Mouse (Mus musculus) intestine, embryonic 14.5 days (tissue): ENCODE results near the gene Smim13. TPM values are rescaled to one million over a fixed set of nuclear protein-coding genes. Genes with fewer than 3 reads are reported as not detected.

Experiments
- ATAC-seq: fragments of 200-750 bp; cut with Nextera tagmentation; replicated peaks from 2 replicates; pipeline ENCODE4 v1.8.0; 2017; ENCODE audit warnings: low read depth, moderate number of reproducible peaks, moderate TSS enrichment, moderate library complexity; ENCODE audit not compliant: low FRiP score, low TSS enrichment
- DNase-seq: peaks from one replicate; pipeline ENCODE4 v3.0.0-alpha.2; 2018; ENCODE audit warnings: low spot score
- H3K27ac ChIP-seq: fragments of 300-500 bp; sonication (generic); 2 replicates; pipeline ENCODE4 v1.5.1; 2014; ENCODE audit warnings: low read depth, mild to moderate bottlenecking, control low read depth
- H3K27me3 ChIP-seq: fragments of 300-500 bp; sonication (generic); replicated peaks from 2 replicates; pipeline ENCODE4 v1.6.1; 2014; ENCODE audit warnings: low read length, control low read depth; ENCODE audit not compliant: control insufficient read depth, insufficient read depth
- H3K36me3 ChIP-seq: fragments of 300-500 bp; sonication (generic); 2 replicates; pipeline ENCODE4 v1.6.1; 2014; ENCODE audit warnings: low read length, control low read depth; ENCODE audit not compliant: control insufficient read depth, insufficient read depth
- H3K4me1 ChIP-seq: fragments of 300-500 bp; sonication (generic); replicated peaks from 2 replicates; pipeline ENCODE4 v1.6.1; 2014; ENCODE audit warnings: low read length, control low read depth, mixed read lengths; ENCODE audit not compliant: control insufficient read depth, insufficient read depth
- H3K4me2 ChIP-seq: fragments of 300-500 bp; sonication (generic); 2 replicates; pipeline ENCODE4 v1.6.1; 2014; ENCODE audit warnings: low read length
- H3K4me3 ChIP-seq: fragments of 300-500 bp; sonication (generic); 2 replicates; pipeline ENCODE4 v1.5.1; 2014; ENCODE audit warnings: low read depth, low read length, control low read depth, mixed read lengths
- H3K9ac ChIP-seq: fragments of 300-500 bp; sonication (generic); 2 replicates; pipeline ENCODE4 v1.6.1; 2014; ENCODE audit warnings: mild to moderate bottlenecking, low read length
- H3K9me3 ChIP-seq: fragments of 300-500 bp; sonication (generic); 2 replicates; pipeline ENCODE4 v1.6.1; 2016; ENCODE audit warnings: low read length, control low read depth; ENCODE audit not compliant: control insufficient read depth
- WGBS: fragments of 180-500 bp; shearing (Covaris S2); extraction: QIAGEN DNeasy Blood & Tissue Kit; methylation state at CpG from one replicate; pipeline ENCODE4 v1.1.7; 2014; 5-methylcytosine and 5-hydroxymethylcytosine counted together
- polyA plus RNA-seq: library from polyadenylated mRNA; unstranded; fragments of >200 nt; fragmentation: Nextera tagmentation; extraction: Ambion mirVana; gene quantifications from 2 replicates; pipeline ENCODE4 v1.2.1, GENCODE M21; 2014

The Smim13 gene
- polyA plus RNA-seq, 1 experiment from 2014 or later = 13.0 TPM

DNA sequence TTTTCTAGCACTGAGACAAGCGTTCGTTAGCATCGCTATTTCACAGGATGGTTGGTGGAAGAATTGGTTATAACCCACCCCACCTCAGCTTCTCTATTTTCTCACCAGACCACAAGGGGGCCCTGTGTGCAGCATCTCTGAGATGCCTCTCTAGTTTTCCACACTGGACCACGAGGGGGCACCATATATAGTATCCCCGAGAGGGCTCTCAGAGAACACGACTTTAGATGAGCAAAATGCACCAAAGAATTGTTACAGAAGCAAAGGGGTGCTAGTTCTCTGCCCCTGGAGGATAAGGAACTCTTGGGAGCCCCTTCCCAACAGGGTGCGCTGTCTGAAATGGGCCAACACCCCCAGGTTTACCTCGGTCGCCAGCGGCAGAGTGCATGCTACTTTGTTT, 53.1 kb downstream of the Smim13 start:
- H3K9ac ChIP-seq = no peak overlapping the region
- peak; percentile 80 for DNase-seq
- no peak overlapping the region for H3K27ac ChIP-seq
- no peaks in the 10 kb centered on the region for H3K36me3 ChIP-seq
- H3K4me3 ChIP-seq = no peak overlapping the region
- no peak for ATAC-seq
- 0 out of 2 replicates have a peak, but pooled peaks cover 3% of the 10 kb centered on the region for H3K4me1 ChIP-seq
- no peaks in the 10 kb centered on the region for H3K27me3 ChIP-seq
- H3K4me2 ChIP-seq = no peak overlapping the region
- WGBS = 65% methylated on average over 10 of the region's 10 CpGs
- no peaks in the 10 kb centered on the region for H3K9me3 ChIP-seq

DNA sequence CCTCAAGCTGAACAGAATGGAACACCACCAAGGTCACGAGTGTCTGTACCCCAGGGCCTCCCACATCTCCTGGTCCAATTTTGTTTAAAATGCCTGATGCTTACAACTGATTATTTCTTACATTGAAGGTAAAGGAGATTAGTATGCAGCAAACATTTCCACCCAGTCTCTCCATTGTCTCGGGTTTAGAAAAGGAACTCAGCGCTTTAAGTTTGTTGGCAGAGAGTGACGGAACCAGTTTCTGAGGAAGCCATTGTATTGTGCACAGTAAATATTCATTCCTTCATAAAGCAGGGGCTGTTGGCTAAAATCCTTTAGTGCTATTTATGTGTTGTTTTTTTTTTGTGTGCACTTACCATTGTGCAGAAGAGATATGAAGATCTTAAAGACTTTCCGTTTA, 71.1 kb downstream of the Smim13 start:
- ATAC-seq (no peak), DNase-seq (no peak)
- Histone ChIP-seq H3K9me3 (no peaks in the 10 kb centered on the region), H3K36me3 (peaks cover 20% of the 10 kb centered on the region), H3K27ac (no peak overlapping the region), H3K9ac (no peak overlapping the region), H3K4me3 (no peak overlapping the region), H3K4me2 (no peak overlapping the region), H3K27me3 (no peaks in the 10 kb centered on the region), H3K4me1 (0 out of 2 replicates have a peak, but pooled peaks cover 2% of the 10 kb centered on the region)
- WGBS = 87% methylated on average over 5 of the region's 5 CpGs

DNA sequence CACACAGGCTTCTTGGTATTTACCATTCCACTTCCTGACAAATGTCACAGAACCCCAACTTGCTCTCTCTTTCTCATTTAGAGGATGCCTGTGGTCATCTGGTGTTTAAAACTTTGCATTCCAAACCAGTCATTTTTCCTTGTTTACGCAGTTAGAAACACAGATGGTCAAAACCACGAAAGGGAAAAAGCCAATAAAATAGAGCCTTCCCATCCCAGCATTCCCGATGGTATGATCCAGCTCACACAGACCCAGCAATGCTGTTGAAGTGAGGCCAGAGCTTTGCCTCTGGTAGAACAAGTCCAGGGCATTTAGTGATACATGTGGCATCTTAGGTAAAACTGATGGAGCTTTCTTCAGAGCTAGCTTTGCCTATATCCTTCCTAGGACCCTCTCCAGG, 71.8 kb downstream of the Smim13 start:
- Histone ChIP-seq H3K4me3 (no peak overlapping the region), H3K4me1 (0 out of 2 replicates have a peak, but pooled peaks cover 2% of the 10 kb centered on the region), H3K4me2 (no peak overlapping the region), H3K9me3 (no peaks in the 10 kb centered on the region), H3K9ac (no peak overlapping the region), H3K36me3 (peaks cover 13% of the 10 kb centered on the region), H3K27ac (no peak overlapping the region), H3K27me3 (no peaks in the 10 kb centered on the region)
- no peak for DNase-seq
- WGBS = 61% methylated on average over 3 of the region's 3 CpGs
- no peak for ATAC-seq

DNA sequence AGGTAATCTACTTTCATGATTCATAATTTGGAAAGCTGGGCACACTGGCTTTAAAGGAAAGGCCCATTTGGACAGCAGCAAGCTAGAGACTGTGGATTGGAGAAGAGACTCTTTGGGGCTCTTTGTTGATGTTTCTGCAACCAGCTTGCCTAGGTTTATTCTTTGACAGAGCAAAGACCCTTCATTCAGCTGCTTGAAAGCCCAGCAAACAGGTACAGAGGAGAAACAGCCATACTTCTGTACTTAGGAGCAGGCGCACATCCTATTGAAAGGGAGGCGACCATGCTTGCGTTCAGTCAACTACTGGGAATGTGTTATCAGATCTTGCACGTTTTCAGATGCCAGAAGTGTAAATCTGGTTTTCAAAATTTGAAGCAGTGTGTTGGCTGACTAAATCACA, 75.0 kb downstream of the Smim13 start:
- no peaks in the 10 kb centered on the region for H3K9me3 ChIP-seq
- H3K27ac ChIP-seq = no peak overlapping the region
- H3K4me2 ChIP-seq = no peak overlapping the region
- H3K9ac ChIP-seq = no peak overlapping the region
- no peaks in the 10 kb centered on the region for H3K27me3 ChIP-seq
- ATAC-seq (no peak), DNase-seq (no peak)
- WGBS = 73% methylated on average over 4 of the region's 4 CpGs
- no peak overlapping the region for H3K4me3 ChIP-seq
- peaks cover 2% of the 10 kb centered on the region; the same call in 1 of the 2 replicates for H3K36me3 ChIP-seq
- H3K4me1 ChIP-seq = 0 out of 2 replicates have a peak, but pooled peaks cover 2% of the 10 kb centered on the region

DNA sequence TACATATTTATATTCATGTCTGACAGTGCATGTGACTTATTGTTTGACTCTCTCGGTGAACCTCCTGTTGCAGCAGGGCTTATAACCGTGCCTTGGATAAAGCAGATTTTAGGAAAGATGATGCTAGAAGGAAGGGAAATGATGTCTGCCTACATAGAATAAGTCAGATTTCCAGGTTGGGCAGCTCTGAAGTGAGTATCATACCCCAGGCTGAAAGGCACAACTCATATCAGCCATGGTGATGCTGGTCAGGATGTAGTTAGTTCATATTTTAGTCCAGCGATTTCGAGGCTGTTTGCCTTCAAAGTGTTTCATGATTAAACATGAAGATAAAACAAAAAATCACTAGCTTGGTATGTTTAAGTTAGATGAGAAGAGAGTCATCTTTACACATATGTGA, 75.7 kb downstream of the Smim13 start:
- Histone ChIP-seq H3K27me3 (no peaks in the 10 kb centered on the region), H3K27ac (no peak overlapping the region), H3K9ac (no peak overlapping the region), H3K4me1 (0 out of 2 replicates have a peak, but pooled peaks cover 2% of the 10 kb centered on the region), H3K4me3 (no peak overlapping the region), H3K36me3 (peaks cover 5% of the 10 kb centered on the region; the same call in 1 of the 2 replicates), H3K4me2 (no peak overlapping the region), H3K9me3 (no peaks in the 10 kb centered on the region)
- DNase-seq = no peak
- no peak for ATAC-seq
- 85% methylated on average over 4 of the region's 4 CpGs for WGBS

DNA sequence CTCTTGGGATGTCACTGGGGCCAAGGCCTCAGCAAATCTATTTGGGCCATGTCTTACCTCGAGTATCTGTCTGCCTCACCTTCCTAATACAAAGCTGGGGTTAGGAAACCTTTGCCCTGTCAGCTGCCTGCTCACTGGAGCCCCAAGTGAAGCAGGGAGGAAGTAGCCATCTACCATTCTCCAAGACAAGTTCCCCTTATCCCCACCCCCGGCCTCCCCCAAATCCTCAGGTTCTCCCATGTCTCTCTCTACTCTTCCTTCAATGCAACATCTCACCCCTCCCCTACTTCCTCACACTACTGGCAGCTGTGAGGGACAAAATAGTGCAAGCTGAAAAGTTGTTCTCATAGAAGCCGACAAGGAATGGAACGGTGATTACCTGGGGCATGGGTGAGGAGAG, 76.5 kb downstream of the Smim13 start:
- H3K27me3 ChIP-seq = no peaks in the 10 kb centered on the region
- H3K27ac ChIP-seq = no peak overlapping the region
- H3K4me1 ChIP-seq = peaks cover 2% of the 10 kb centered on the region; the same call in 1 of the 2 replicates
- H3K9ac ChIP-seq = no peak overlapping the region
- WGBS = 77% methylated on average over 4 of the region's 4 CpGs
- H3K4me2 ChIP-seq = no peak overlapping the region
- no peak overlapping the region for H3K4me3 ChIP-seq
- ATAC-seq (no peak), DNase-seq (no peak)
- no peaks in the 10 kb centered on the region for H3K9me3 ChIP-seq
- H3K36me3 ChIP-seq = peaks cover 5% of the 10 kb centered on the region; the same call in 1 of the 2 replicates

Other genes with a start within 250 kb of the Smim13 start
- 72.2 and 73.7 TPM in 2 replicates for gene Pak1ip1, start 248.8 kb upstream of the Smim13 start, polyA plus RNA-seq
- 225 and 246 TPM in 2 replicates for gene Tmem14c, start 233.6 kb upstream of the Smim13 start, polyA plus RNA-seq
- 0.26 and 0.39 TPM in 2 replicates for gene Mak, start 170.1 kb upstream of the Smim13 start, polyA plus RNA-seq
- not detected in 2 replicates for gene Gcm2, start 138.8 kb upstream of the Smim13 start, polyA plus RNA-seq
- 0.23 and 0.30 TPM in 2 replicates for gene Sycp2l, start 135.5 kb upstream of the Smim13 start, polyA plus RNA-seq
- 9.3 and 11.0 TPM in 2 replicates for gene Elovl2, start 29.4 kb upstream of the Smim13 start, polyA plus RNA-seq
- not detected in 2 replicates for gene Gm17364, start 24.1 kb downstream of the Smim13 start, polyA plus RNA-seq
- 56.5 and 59.7 TPM in 2 replicates for gene Nedd9, start 237.5 kb downstream of the Smim13 start, polyA plus RNA-seq